Mouse (Mus musculus): ENCODE data around the gene Kcnd3. TPM values are rescaled to one million over a fixed set of nuclear protein-coding genes. Genes with fewer than 3 reads are reported as not detected.

Kcnd3 gene
- polyA plus RNA-seq, 1 experiment, result 15.5 TPM

DNA sequence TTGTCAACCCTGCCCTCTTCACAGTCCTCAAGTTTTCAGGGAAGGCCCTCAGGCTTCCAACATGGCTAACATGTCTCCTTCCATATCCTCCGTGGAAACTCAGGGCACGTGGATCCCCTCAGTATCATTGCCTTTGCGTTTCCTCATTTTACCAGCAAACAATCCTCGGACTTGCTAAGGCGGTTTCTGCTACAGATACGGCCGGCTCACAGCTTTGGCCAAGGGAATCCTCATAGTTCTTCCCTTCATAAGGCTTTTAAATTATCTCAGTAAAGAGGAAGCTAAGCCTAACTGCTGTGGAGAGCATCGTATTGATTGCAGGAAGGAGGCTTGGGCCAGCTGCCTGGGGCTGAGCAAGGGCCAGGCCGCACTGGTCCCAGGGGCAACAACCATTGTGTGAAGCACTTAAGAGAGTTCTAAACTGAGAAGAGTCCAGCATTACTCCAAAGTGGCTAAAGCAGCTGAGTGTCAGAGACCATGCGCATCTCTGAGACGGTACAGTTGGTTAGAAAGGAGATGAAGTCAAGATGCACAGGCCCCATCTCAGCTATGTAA, 203.0 kb downstream of the Kcnd3 start:
- DNase-seq (ENCODE audit: low read depth), result no peak

DNA sequence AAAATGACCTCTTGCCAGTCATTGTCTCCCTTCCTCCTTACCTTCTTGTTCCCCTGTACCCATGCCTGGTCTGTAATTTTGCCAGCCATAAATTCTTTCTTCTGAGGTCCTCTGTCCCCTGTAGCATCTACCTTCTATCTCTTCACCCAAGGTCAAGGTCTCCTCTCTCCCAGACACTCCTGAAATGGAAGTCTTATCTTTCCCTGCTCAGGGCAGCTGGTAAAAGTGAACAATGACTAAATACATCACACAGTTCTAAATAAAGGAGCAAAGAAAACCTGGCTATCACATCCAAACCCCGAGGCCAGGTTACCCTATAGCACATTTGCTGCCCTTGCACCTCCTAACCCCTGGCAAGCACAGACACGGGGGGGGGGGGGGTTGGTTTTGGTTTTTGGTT, 208.4 kb downstream of the Kcnd3 start:
- no peak for DNase-seq (ENCODE audit: low read depth)

DNA sequence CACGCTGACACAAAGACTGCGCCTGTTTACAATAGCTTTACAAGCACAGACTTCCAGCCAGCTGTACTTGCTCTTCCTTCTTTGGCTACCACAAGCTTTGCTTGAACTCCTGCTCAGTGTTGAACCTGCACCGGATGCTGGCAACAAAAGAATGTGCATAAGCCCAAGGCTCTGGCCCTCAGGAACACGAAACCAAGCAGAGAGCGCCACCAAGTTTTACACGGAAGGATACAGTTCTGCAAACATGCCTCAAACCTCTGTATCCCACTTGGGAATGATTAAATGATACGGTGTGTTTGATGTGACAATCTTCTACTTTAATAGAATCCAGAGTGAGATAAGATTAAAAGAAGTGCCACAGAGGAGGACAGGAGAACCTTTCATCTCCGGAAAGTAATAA, 210.9 kb downstream of the Kcnd3 start:
- no peak for DNase-seq (ENCODE audit: low read depth)

DNA sequence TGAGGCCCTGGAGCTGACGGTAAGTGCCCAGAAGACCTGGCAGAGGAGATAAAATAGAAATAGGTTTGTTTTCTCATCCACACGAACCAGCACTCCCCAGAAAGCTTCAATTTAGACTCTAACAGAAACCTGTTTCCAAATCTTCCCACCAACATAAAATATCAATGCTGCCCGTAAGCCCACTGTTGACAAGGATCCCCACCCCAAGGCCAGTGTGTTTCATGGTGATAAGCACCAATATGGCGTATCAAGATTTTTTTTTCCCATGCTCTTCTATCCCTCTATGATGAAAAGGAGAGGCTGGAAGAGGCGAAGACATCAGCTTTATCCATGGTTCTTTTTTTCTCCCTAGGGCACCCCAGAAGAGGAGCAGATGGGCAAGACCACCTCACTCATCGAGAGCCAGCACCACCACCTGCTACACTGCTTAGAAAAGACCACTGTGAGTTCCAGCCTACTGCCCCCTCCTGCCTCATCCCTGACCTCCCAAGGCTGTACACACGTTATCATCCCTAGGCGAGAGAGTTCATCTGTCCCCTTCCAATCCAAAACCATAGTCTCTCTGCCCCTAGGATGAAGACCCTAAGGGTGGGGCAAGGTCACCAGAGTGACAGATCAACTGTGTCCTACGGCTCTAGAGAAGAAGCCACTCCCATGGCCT, 213.1 kb downstream of the Kcnd3 start:
- DNase-seq (ENCODE audit: low read depth), result no peak

DNA sequence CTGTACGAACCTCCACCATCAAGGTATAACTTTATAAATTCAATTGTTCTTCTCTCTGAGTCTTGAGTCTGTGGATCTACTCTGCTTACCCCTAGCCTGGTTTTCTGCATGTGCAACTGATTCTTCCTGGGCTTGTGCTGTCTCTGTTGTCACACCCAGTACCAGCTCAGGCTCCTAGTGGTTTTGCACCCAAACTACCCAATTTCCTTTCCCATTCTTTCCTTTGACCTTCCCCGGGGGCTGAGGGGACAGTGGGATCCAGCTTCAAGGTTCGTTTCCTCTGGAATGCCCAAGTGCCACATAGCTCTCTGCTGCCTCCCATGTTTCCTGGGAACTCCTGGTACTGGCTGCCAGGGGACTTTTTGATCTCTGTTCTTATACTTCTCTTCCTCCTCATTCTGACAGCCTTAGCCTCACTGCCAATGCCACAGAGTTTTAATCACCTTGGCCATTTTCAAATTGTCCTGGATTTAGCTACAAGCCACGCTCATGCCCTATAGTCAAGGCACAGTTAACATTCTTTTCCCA, 214.9 kb downstream of the Kcnd3 start:
- no peak for DNase-seq (ENCODE audit: low read depth)

DNA sequence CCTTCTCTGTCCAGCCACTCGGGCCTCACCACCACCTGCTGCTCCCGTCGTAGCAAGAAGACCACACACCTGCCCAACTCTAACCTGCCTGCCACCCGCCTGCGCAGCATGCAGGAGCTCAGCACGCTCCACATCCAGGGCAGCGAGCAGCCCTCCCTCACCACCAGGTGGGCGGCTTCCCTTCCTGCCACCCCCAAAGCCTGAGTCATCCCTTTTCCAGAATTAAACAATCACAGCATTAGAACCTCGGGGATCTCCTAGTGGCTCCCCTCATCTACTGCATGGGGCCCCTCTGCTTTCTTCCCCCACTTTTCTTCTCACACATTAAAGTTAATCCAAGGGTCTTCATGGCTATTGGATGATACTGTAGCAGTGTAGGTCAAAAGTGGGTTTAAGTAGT, 216.0 kb downstream of the Kcnd3 start:
- no peak for DNase-seq (ENCODE audit: low read depth)

DNA sequence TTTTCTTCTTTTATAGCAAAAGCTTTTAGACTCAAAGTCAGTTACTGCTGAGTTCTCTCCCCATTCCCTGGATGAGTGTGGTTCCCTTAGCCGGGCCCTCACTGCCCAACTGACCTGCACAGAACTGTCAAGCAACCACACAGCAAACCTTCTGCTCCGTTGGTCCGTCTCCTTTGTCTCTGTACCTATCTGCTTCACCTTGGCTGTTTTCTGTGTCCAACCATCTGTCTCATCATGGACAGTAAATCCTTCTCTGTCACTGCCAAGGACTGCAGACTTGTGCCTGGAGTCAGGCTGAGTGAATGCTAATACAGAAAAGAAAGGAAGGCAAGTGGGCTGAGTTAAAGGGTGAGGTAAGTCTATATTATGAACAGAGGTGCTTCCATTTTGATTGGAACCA, 217.6 kb downstream of the Kcnd3 start:
- no peak for DNase-seq (ENCODE audit: low read depth)

DNA sequence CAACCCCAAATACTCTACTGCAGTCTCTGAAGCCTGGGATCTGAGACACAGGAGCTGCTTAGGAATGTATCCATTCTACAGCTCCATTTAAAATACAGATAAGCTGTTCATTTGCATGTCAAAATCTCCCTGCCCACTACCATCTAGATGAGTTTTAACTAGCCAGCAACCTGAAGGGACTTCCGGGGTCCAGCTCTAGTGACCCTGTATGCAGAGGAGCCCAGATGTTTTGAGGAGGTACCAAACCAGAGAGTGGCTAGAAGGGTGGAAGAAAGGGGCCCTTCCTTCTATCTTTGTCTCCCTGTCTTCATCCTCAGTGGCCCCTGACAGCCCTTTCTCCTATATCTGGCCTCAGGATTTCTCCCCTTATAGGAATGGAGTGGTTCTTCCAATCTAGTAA, 218.7 kb downstream of the Kcnd3 start:
- no peak for DNase-seq (ENCODE audit: low read depth)

DNA sequence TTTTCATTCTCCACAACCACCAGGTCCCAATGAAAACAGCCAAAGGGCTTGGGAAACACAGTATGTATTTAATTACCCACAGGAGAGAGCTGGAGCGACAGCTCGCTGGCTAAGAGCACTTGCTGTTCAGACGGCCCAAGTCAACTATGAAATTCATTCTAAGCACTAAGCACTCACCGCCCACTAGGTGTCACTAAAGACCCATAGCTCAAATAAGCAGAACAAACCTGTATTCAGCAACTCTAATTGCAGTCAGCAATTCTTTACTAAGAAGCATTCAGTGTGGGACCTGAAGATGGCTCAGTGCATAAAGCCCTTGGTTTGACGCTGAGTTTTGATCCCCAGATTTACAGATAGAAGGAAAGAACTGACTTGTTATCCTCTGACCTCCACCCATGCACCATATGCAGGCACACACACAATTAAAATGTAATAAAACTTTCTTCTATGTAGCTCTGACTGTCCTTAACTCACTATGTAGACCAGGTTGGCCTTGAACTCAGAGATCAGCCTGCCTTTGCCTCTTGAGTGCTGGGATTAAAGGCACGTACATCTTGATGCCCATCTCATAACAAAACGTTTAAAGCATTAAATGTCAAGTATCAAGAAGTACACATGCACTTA, 222.6 kb downstream of the Kcnd3 start:
- DNase-seq (ENCODE audit: low read depth), result no peak

DNA sequence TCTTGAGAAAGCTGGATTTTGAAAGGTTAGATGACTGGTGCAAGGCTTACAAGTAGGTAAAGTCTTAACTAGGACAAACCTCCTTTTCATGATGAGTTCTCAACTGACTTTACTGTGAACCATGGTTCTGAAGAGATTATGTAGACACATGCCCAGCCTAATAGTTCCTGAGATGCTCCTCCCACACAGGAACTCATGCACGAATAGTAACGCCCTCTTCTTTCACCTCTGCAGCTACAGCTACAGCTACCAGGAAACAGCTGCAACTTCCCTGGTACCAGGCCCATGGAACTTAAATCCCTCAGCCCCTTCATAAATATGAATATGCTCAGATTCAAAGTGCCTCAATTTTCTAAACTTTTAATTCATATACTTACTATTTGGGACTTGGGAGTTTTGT, 223.8 kb downstream of the Kcnd3 start:
- no peak for DNase-seq (ENCODE audit: low read depth)

DNA sequence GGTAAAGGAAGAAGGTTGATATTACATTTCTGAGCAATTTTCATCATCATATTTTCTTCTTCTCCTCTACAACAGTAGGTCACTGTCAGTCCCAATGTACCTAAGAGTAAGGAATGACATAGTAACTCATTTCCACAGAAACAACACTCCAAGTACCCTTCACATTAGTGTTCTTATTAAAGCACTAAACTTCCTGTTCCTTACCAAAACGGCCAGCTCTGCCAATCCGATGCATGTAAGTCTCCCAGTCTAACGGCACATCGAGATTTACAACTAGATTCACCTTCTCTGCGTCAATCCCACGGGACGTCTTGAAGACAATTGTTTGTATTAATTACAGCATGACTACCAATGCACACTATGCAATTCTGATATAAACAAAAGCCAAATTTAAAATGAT, 228.2 kb downstream of the Kcnd3 start:
- DNase-seq (ENCODE audit: low read depth), result no peak

DNA sequence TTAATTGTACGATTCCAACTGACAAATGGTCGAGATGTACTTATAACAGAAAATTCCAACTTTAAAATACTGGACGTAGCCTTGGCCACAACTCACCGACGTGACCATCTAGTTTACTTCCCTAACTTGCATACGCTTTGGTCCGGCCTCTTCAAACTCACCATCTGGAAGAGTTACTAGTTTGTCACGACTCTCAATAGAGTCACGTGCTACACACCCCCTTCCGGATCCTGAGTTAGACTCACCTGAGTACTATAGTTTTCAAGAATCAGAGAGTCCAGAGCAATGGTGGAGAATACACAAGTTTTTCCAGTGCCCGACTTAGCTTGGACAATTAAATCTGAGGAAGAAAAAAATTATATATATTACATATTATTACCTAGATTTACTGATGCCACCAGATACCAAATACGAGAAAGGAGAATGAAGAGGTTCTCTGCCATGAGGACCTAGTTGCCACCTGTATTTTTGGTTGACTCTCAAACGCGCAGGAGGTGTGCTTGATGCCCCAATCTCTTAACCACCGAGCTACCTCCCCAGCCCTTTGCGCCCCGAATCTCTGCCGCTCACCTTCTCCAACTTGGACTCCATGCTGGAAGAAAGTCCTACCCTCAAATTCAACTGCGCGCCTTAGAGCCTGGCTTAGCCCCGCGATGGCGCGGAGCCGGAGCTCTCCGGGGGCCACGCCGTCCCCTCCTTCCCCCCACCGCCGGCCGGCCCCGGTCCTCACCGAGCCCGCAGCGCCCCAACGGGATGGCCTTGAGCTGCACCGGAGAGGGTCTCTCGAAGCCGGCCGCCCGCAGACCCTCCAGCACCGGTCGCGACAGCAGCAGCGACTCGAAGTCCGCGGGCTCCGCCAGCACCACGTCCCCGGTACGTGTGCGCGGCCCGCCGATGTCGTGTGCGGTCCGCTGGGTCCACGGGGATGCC, 234.5 kb downstream of the Kcnd3 start:
- no peak for DNase-seq (ENCODE audit: low read depth)

DNA sequence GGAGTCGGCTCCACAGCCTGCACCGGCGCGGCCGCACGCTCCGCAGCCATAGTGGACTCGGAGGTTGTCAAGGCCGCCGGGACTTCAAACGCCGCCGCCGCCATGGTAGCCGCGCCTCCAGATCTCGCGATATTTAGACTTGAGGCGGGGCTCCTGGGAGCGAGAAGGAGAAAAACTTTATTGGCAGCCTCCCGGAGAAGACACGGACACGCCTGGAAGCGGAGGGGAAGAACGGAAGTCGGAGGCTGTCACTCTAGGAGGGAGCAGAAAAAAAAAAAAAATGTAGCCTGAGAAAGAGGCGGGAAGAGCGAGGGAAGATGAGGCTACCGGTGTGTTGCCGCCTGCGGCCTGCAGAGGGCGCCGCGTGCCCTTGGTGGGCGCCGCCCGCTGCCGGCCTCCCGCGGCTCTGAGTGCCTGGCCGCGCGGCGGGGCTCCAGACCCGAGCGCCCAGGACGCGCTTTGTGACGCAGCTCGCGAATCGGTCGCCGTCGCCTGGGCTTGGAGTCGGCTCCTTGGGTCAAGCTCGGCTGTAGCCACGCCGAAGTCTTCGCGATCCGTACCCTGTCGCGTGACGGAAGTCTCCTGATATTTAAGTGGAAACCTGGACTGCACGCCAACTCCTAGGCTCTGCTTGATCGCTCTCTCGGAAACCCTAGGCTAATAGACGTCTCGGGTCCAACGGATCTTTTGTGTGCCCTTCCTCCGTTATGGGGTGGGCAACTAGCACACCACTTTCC, 235.4 kb downstream of the Kcnd3 start, which contains the start of gene Ddx20:
Ddx20 (minus strand) TSS at position 251 of the 737 bp plus-strand sequence.
- DNase-seq (ENCODE audit: low read depth), result peak; percentile 77

DNA sequence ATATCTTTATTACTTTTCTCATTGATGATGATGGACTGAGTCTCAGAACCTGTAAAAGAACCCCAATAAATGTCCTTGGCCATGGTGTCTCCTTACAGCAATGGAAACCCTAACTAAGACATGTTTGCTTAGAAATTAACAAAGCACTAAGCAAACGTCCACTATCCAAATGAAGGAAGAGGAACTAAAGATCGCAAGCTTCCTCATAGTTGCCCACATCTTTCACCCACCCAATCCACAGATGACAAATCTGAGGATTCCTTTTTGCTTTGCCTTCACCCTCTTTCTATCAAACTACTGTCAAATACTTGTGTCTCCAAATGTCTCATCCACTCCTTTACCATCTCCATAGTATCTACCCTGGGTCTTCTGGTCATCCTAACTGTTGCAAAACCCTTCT, 236.4 kb downstream of the Kcnd3 start:
- no peak for DNase-seq (ENCODE audit: low read depth)

DNA sequence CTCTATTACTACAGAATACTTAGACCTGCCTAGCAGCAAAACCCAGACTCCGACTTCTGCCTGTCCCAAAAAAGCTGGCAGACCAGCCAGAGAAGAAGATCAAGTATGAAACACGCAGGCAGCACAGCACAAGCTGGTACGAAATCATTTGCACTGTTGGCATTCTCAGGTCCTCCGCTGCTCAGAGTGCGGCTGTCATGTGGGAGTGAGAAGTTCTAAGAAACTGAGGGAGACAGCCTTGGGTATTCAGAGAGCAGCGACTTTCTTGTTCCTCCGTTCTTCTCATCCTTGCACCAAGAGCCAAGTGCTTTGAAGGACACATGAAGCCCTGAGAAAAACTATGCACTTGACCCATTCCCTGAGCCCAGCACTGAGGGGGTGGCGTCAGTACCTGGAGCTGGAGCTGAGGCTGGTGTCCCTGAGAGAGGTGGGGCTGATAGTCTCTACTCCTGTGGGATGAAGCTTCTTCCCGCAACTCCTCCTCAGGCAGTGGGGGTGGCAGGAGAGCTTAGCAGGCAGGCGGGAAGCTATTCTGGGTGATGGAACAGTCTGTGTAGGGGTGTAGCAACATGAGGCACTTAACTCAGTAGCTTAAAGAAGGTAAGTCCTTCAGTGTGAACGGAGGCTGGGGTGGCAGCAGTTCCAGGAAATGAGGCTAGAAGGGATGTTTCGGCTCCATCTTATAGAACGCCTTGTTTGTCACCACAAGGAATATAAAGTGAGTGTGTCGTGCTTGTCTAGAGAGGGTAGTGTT, 241.4 kb downstream of the Kcnd3 start:
- no peak for DNase-seq (ENCODE audit: low read depth)

DNA sequence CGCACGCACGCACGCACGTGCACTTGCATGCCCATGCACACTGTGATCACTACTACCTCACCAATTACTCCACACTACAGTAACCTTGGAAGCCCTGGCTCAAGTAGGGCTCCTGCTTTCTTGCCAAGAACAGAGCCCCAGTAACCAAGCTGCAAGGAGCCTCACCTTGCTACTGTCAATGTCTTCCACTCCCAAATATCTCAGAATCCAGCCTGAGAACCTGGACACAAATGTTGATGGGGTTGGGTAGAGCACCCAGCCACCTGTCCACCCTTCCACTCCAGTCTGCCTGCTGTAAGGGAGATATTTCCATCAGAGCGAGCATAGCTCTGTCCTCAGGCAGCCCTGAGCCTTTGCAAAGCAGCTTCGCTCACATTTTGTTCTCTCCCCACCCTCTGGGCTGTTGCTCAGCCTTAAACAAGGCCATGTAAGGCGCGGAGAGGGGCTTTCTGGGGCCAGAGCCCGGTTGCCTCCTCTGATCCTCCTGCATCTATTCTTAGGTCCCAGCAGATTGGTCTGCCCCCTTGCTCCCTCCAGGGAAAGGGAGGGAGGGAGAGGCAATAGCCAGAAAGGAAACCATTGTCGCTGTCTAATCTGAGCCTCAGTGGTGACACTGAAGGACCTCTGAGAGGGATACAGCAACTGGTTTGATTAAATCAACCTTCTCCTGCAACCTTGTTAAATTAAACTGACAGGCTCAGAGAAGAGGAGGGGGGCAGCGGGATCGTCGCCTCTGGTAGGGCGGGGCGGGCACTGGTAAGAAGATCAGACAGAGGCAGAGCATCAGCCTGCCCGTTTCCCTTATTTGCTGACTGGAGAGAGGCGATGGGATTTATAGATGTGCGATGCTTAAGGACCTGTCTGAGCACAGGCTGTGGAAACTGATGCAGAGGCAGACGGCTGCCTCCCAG, 243.6 kb downstream of the Kcnd3 start:
- no peak for DNase-seq (ENCODE audit: low read depth)

DNA sequence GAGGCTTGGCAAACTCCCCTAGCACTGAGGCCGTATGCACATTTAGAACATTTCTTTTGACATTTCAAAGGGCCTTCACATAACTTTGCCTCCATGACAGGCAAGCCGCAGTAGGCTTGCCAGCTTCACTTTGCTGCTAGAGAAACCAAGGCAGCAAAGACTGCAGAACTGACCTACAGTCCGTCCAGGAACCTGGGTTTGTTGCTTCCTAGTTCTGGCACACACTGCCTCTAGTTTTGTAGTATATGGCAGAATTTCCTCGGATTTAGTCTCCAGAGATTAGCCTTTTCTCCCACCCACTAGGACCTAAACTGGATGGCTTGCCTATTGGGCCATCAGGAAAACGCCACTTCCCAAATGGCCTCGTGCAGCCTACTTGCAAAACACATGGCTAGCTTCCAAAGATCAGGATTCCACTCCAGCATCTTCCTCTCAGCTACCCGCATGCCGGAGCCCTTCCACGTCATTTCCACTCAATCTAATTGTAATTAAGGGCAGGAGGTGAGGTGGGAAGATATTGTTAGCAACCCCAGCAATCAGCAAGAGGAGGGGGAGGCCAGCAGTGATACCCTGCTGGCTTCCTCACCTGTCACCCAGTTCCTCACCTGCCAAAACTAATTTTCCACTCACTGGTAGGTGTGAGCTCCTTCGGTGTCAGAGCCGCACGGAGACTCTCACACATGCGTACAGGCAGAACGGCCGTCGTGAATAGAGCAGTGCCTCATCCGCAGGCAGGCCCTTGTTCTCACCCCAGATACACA, 244.4 kb downstream of the Kcnd3 start:
- DNase-seq (ENCODE audit: low read depth), result no peak

DNA sequence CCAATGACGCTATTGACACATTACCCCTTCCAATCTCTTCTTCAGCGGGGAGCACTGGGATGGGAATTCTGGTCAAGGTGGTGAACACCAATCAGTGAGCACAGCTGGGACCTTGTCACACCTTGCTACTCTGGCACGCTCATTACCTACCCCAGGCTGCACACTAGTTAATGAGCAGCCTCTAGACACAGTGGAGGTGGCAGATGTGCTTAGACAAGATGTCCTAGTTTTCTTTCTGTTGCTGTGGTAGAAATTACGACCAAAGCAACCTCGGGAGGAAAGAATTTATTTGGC, 245.0 kb downstream of the Kcnd3 start:
- no peak for DNase-seq (ENCODE audit: low read depth)

DNA sequence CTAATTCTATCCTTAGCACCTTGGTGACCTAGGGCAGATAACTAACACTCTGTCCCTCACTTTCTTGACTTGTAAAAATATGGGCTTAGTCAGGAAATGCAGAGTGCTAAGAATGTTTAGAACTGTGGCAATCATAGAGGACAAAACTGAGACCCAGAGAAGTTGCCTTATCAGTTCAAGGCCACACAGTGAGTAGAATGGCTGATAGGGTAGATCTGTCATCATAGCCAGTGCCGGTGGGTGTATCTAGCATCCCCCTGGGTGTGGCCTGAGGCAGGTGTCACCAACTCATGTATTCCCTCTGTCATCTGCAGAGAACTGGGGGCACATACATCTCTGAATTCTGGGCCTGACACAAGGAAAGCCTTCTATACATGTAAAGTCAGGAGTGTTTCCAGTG, 246.2 kb downstream of the Kcnd3 start:
- no peak for DNase-seq (ENCODE audit: low read depth)

Measured in gonadal fat pad, adult 2 months (tissue).